Mouse (Mus musculus) kidney, postnatal 0 days (tissue): ENCODE results near the gene Rere. TPM values are rescaled to one million over a fixed set of nuclear protein-coding genes. Genes with fewer than 3 reads are reported as not detected.

Source experiments
- ATAC-seq: fragments of 200-750 bp; cut with Nextera tagmentation; replicated peaks from 2 replicates; pipeline ENCODE4 v1.8.0; 2017; ENCODE audit warnings: low read depth, moderate number of reproducible peaks, moderate TSS enrichment, moderate library complexity; ENCODE audit not compliant: low FRiP score
- DNase-seq: peaks from one replicate; pipeline ENCODE4 v3.0.0-alpha.2; 2016; ENCODE audit warnings: low spot score
- H3K27ac ChIP-seq: fragments of 300-500 bp; sonication (generic); 2 replicates; pipeline ENCODE4 v1.5.1; 2014; ENCODE audit warnings: mild to moderate bottlenecking
- H3K27me3 ChIP-seq: fragments of 300-500 bp; sonication (generic); 2 replicates; pipeline ENCODE4 v1.6.1; 2014; ENCODE audit warnings: low read length, mixed read lengths; ENCODE audit not compliant: insufficient read depth
- H3K36me3 ChIP-seq: fragments of 300-500 bp; sonication (generic); 2 replicates; pipeline ENCODE4 v1.6.1; 2014; ENCODE audit warnings: low read length, mixed read lengths; ENCODE audit not compliant: insufficient read depth
- H3K4me1 ChIP-seq: fragments of 300-500 bp; sonication (generic); replicated peaks from 2 replicates; pipeline ENCODE4 v1.6.1; 2014; ENCODE audit warnings: antibody characterized with exemption, low read length, mixed read lengths; ENCODE audit not compliant: insufficient read depth
- H3K4me2 ChIP-seq: fragments of 300-500 bp; sonication (generic); 2 replicates; pipeline ENCODE4 v1.6.1; 2014; ENCODE audit warnings: mild to moderate bottlenecking, low read length, moderate library complexity, mixed read lengths
- H3K4me3 ChIP-seq: fragments of 300-500 bp; sonication (generic); replicated peaks from 2 replicates; pipeline ENCODE4 v1.5.1; 2014; ENCODE audit warnings: low read depth, low read length
- H3K9ac ChIP-seq: fragments of 300-500 bp; sonication (generic); 2 replicates; pipeline ENCODE4 v1.6.1; 2014; ENCODE audit warnings: low read depth, low read length
- H3K9me3 ChIP-seq: fragments of 300-500 bp; sonication (generic); replicated peaks from 2 replicates; pipeline ENCODE4 v1.6.1; 2016; ENCODE audit warnings: low read length, inconsistent platforms, mixed read lengths
- CTCF ChIP-seq: IDR thresholded peaks from 2 replicates; pipeline ENCODE4 v1.5.1; 2016; ENCODE audit warnings: antibody characterized with exemption, low read depth, mild to moderate bottlenecking, moderate library complexity
- WGBS: fragments of 180-500 bp; shearing (Covaris S2); extraction: QIAGEN DNeasy Blood & Tissue Kit; methylation state at CpG from one replicate; pipeline ENCODE4 v1.1.7; 2014; 5-methylcytosine and 5-hydroxymethylcytosine counted together
- polyA plus RNA-seq: library from polyadenylated mRNA; unstranded; fragments of >200 nt; fragmentation: Nextera tagmentation; extraction: Ambion mirVana; gene quantifications from 2 replicates; pipeline ENCODE4 v1.2.1, GENCODE M21; 2015

Gene Rere
- polyA plus RNA-seq, 1 experiment from 2014 or later = 29.8 TPM

GRCm38 (mm10) chr4:150344526-150344925 is 63.1 kb downstream of the Rere start:
- DNase-seq (no peak), ATAC-seq (no peak)
- Histone ChIP-seq H3K4me1 (no peaks in the 10 kb centered on the region; the same call in 1 of the 2 replicates), H3K36me3 (no peaks in the 10 kb centered on the region), H3K9ac (no peak overlapping the region), H3K27ac (no peak overlapping the region), H3K9me3 (no peaks in the 10 kb centered on the region), H3K4me2 (no peak overlapping the region), H3K4me3 (no peak overlapping the region), H3K27me3 (no peaks in the 10 kb centered on the region)
- WGBS = 80% methylated on average over 3 of the region's 3 CpGs
- TF ChIP-seq CTCF = no peak

DNA sequence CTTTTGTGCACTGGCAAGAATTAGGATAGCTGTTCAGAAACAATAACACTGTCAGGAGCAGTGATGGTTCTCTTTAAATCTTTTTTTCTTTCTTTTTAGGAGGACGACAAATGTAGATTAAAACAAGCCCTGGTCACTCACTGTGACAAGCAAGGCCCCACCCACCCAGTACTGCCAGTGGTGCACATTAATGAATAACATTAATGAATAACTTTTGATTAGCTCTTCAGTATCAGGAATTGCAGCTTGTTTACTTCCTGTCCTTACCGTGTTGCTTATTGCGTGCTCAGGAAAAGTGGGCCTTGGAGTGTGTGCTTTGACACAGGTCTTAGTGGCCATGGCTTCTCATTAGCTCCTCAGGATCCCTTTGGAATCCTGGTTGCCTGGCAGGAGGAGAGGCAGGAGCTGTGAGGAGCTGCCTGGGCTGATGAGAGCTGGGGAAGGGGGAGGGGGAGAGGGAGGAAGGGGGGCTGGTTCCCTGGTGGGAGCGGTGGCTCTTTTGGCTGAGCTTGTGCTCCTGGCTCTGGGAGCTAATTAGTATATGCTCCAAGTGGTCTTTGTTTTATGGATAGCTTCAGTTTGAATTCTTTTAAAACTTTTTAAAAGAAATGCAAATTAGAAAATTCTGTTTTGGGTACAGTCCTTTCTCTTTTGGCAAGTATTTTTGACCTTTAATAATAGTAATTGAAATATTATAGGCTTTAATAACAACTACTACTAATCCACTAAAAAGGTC is 65.4 kb downstream of the Rere start:
- Histone ChIP-seq H3K9ac (no peak overlapping the region), H3K27ac (peak overlapping the region; percentile 64; the same call in 1 of the 2 replicates), H3K36me3 (no peaks in the 10 kb centered on the region), H3K27me3 (no peaks in the 10 kb centered on the region), H3K4me3 (no peak overlapping the region), H3K4me1 (no peaks in the 10 kb centered on the region; the same call in 1 of the 2 replicates), H3K4me2 (peak overlapping the region; percentile 32), H3K9me3 (no peaks in the 10 kb centered on the region)
- 26% methylated on average over 4 of the region's 4 CpGs for WGBS
- DNase-seq = peak; percentile 50
- peak; percentile 74 for ATAC-seq
- TF ChIP-seq CTCF = no peak

- peak; percentile 83 for TF ChIP-seq CTCF
- H3K4me2 ChIP-seq = no peak overlapping the region
- no peak overlapping the region for H3K9ac ChIP-seq
- no peaks in the 10 kb centered on the region for H3K36me3 ChIP-seq
- WGBS = 6% methylated on average over 2 of the region's 2 CpGs
- DNase-seq (peak; percentile 82), ATAC-seq (no peak)
- H3K4me1 ChIP-seq = no peaks in the 10 kb centered on the region; the same call in 1 of the 2 replicates
- H3K27ac ChIP-seq = no peak overlapping the region
- H3K27me3 ChIP-seq = no peaks in the 10 kb centered on the region
- H3K9me3 ChIP-seq = no peaks in the 10 kb centered on the region
- no peak overlapping the region for H3K4me3 ChIP-seq
These were observed 65.9 kb downstream of the Rere start for GRCm38 (mm10) chr4:150347387-150347672.

DNA sequence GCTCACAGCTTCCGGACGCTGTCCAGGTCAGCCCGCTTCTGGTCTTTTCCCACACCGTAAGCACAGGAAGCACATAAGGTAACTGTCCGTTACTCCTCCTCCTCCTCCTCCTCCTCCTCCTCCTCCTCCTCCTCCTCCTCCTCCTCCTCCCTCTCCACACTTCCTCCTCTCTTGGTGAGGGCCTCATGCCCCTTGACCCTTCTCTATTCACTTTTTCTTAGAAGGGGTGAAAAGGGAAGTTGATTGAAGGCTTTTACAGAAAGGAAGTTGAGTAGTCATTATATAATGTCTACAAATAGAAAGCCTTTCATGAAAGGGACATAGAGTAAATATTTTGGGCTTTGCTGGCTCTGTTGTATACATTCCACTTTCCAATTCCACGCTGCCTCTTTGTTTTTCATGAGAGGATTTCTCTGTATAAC is 68.2 kb downstream of the Rere start:
- ATAC-seq = no peak

GRCm38 (mm10) chr4:150351419-150352075 is 70.1 kb downstream of the Rere start:
- Histone ChIP-seq H3K36me3 (no peaks in the 10 kb centered on the region), H3K9me3 (no peaks in the 10 kb centered on the region), H3K4me3 (no peak overlapping the region), H3K9ac (no peak overlapping the region), H3K27ac (0 out of 2 replicates have a peak overlapping the region, but pooled peaks have one; percentile 3), H3K4me2 (no peak overlapping the region), H3K27me3 (no peaks in the 10 kb centered on the region), H3K4me1 (no peaks in the 10 kb centered on the region; the same call in 1 of the 2 replicates)
- TF ChIP-seq CTCF = no peak
- peak; percentile 41 for DNase-seq
- WGBS = 38% methylated on average over 7 of the region's 7 CpGs
- ATAC-seq = no peak

More for the DNA sequence above, 68.2 kb downstream of the Rere start:
- Histone ChIP-seq H3K4me3 (no peak overlapping the region), H3K9me3 (no peaks in the 10 kb centered on the region), H3K27me3 (no peaks in the 10 kb centered on the region), H3K9ac (no peak overlapping the region), H3K4me1 (no peaks in the 10 kb centered on the region; the same call in 1 of the 2 replicates), H3K36me3 (no peaks in the 10 kb centered on the region), H3K4me2 (no peak overlapping the region), H3K27ac (no peak overlapping the region)
- no peak for DNase-seq
- 55% methylated on average over 6 of the region's 6 CpGs for WGBS
- TF ChIP-seq CTCF = no peak

GRCm38 (mm10) chr4:150352736-150353135 is 71.3 kb downstream of the Rere start:
- H3K27ac ChIP-seq = no peak overlapping the region
- H3K27me3 ChIP-seq = no peaks in the 10 kb centered on the region
- no peaks in the 10 kb centered on the region for H3K9me3 ChIP-seq
- H3K36me3 ChIP-seq = no peaks in the 10 kb centered on the region
- ATAC-seq (no peak), DNase-seq (no peak)
- H3K4me2 ChIP-seq = no peak overlapping the region
- 76% methylated on average over 2 of the region's 2 CpGs for WGBS
- H3K4me3 ChIP-seq = no peak overlapping the region
- no peak for TF ChIP-seq CTCF
- no peaks in the 10 kb centered on the region for H3K4me1 ChIP-seq
- no peak overlapping the region for H3K9ac ChIP-seq
